Mouse (Mus musculus) ES-E14 (cell line): ENCODE data around the gene Gm6614.

Experiments
- CHD2 ChIP-seq: IDR thresholded peaks from 2 replicates; pipeline ENCODE4 v1.6.1; 2014; ENCODE audit warnings: mild to moderate bottlenecking, low read depth, low read length, inconsistent platforms
- HCFC1 ChIP-seq: IDR thresholded peaks from 2 replicates; pipeline ENCODE4 v1.6.1; 2012; ENCODE audit warnings: low read length, inconsistent platforms, borderline replicate concordance; ENCODE audit not compliant: insufficient read depth
- MAFK ChIP-seq: IDR thresholded peaks from 2 replicates; pipeline ENCODE4 v1.6.1; 2014; ENCODE audit warnings: mild to moderate bottlenecking, low read depth, low read length, inconsistent platforms; ENCODE audit not compliant: insufficient read depth
- ZC3H11A ChIP-seq: IDR thresholded peaks from 2 replicates; pipeline ENCODE4 v1.6.1; 2012; ENCODE audit warnings: low read depth, mild to moderate bottlenecking, inconsistent platforms, low read length, borderline replicate concordance
- ZNF384 ChIP-seq: IDR thresholded peaks from 2 replicates; pipeline ENCODE4 v1.6.1; 2012; ENCODE audit warnings: low read depth, low read length, inconsistent platforms

DNA sequence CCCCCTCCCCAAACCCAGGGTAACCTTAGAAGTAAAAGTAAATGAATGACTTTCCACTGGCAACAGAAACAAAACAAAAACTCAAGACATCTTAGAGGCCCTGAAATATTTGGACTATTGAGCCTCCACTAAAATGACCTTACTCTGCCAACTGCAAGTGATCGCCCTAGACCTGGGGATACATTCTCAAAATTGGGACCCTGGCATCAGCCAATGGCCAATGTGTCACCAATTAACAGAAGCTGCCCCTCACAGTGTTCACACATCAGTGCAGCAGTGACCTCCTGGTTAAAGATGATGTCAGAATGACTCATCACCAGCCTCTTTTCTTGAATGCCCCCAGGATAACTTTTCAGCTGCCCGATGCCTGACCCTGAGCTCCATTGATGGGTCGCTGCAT, 30.7 kb upstream of the Gm6614 start:
- no peak for TF ChIP-seq ZC3H11A
- no peak for TF ChIP-seq HCFC1
- no peak for TF ChIP-seq ZNF384
- no peak for TF ChIP-seq MAFK
- TF ChIP-seq CHD2: no peak
